In genomic region chr7:25676085-25676781, GRCm38 (mm10) we compare ENCODE assay signal across 9 mouse cellular contexts. TPM values are rescaled to one million over a fixed set of nuclear protein-coding genes. Genes with fewer than 3 reads are reported as not detected.
DNase-seq lines count a peak whose midpoint lies in the region; ATAC-seq lines count a peak whose summit lies in the region.
"Had no signal": no experiment of that assay in that cellular context is flagged by ENCODE, and none has a peak within 500 bp of the region (broad histone marks: within the 10 kb centered on the region; RNA-seq: fewer than 3 reads in every experiment).

No protein-coding gene starts in this region.

- H3K9ac ChIP-seq in embryonic facial prominence, embryonic 13.5 days, result no peak overlapping the region
- H3K9ac ChIP-seq: liver, embryonic 15.5 days had no signal

- H3K27me3 ChIP-seq in embryonic facial prominence, embryonic 13.5 days, result peaks cover 57% of the 10 kb centered on the region
- peaks cover 61% of the 10 kb centered on the region for H3K27me3 ChIP-seq in embryonic facial prominence, embryonic 10.5 days (replicated peaks; ENCODE audit: low read depth, poor library complexity, severe bottlenecking)

- ATAC-seq in embryonic facial prominence, embryonic 13.5 days (ENCODE audit: insufficient number of reproducible peaks, insufficient read depth, low FRiP score, low TSS enrichment, low read depth), result no peak

- no peak overlapping the region for H3K4me3 ChIP-seq in embryonic facial prominence, embryonic 13.5 days
- no peak overlapping the region for H3K4me3 ChIP-seq in embryonic facial prominence, embryonic 10.5 days
- H3K4me3 ChIP-seq: liver, embryonic 15.5 days had no signal

- WGBS in embryonic facial prominence, embryonic 13.5 days, result 63% methylated on average over 15 of the region's 15 CpGs
- 82% methylated on average over 15 of the region's 15 CpGs for WGBS in embryonic facial prominence, embryonic 10.5 days

- no peak for DNase-seq in embryonic facial prominence, embryonic 10.5 days (ENCODE audit: low spot score)
- DNase-seq in cerebellum, adult 8-10 months, result peak; percentile 100
- peak; percentile 62 to 69 for DNase-seq in gastrocnemius, postnatal 36 days
- peak; percentile 87 to 96 for DNase-seq in layer of hippocampus, adult 8-10 months (ENCODE audit: low spot score in 2 of 2)
- peak; percentile 87 to 92 for DNase-seq in lung, postnatal 4 days
- peak; percentile 90 for DNase-seq in testis, postnatal 10 days (ENCODE audit: low spot score)
- no peak for DNase-seq in spleen, postnatal 4 days (ENCODE audit: low spot score in 2 of 2)

- H3K4me2 ChIP-seq in embryonic facial prominence, embryonic 13.5 days, result peak overlapping the region; percentile 9; the same call in 1 of the 2 replicates
- H3K4me2 ChIP-seq: liver, embryonic 15.5 days had no signal

- H3K36me3 ChIP-seq in embryonic facial prominence, embryonic 13.5 days, result no peaks in the 10 kb centered on the region
- H3K36me3 ChIP-seq in embryonic facial prominence, embryonic 10.5 days (replicated peaks), result no peaks in the 10 kb centered on the region
- H3K36me3 ChIP-seq: liver, embryonic 15.5 days had no signal

- no peaks in the 10 kb centered on the region for H3K9me3 ChIP-seq in embryonic facial prominence, embryonic 13.5 days
- peaks cover 2% of the 10 kb centered on the region; the same call in 1 of the 2 replicates for H3K9me3 ChIP-seq in embryonic facial prominence, embryonic 10.5 days
- H3K9me3 ChIP-seq: liver, embryonic 15.5 days had no signal

- H3K27ac ChIP-seq in embryonic facial prominence, embryonic 13.5 days, result no peak overlapping the region
- H3K27ac ChIP-seq in embryonic facial prominence, embryonic 10.5 days (replicated peaks), result no peak overlapping the region
- H3K27ac ChIP-seq: liver, embryonic 15.5 days had no signal

- intact Hi-C loops in gastrocnemius, postnatal 36 days (cut with DNase I), result no loop called here

- H3K4me1 ChIP-seq in embryonic facial prominence, embryonic 13.5 days, result peaks cover 24% of the 10 kb centered on the region
- peaks cover 18% of the 10 kb centered on the region for H3K4me1 ChIP-seq in embryonic facial prominence, embryonic 10.5 days

RNA-seq across cellular contexts. Expression of gene Tmem91, which starts 1.3 kb away (rescaled TPM):
- polyA plus RNA-seq in embryonic facial prominence, embryonic 13.5 days (2015; fragmentation: Nextera tagmentation; extraction: Ambion mirVana), result 3.4 and 3.8 TPM in 2 replicates
- 2.6 and 3.6 TPM in 2 replicates for polyA plus RNA-seq in embryonic facial prominence, embryonic 10.5 days (2016; fragmentation: Nextera tagmentation; extraction: Ambion mirVana)
- not detected for total RNA-seq in gastrocnemius, postnatal 36 days (2021)
- total RNA-seq in layer of hippocampus, adult 8-10 months (2022), result 10 to 100 TPM; 10.8 to 16.2 (median 15.1) TPM

RNA-seq across cellular contexts. Expression of gene B9d2, which starts 4.3 kb away (rescaled TPM):
- 25.9 and 26.4 TPM in 2 replicates for polyA plus RNA-seq in embryonic facial prominence, embryonic 13.5 days (2015; fragmentation: Nextera tagmentation; extraction: Ambion mirVana)
- 33.5 and 34.1 TPM in 2 replicates for polyA plus RNA-seq in embryonic facial prominence, embryonic 10.5 days (2016; fragmentation: Nextera tagmentation; extraction: Ambion mirVana)
- total RNA-seq in gastrocnemius, postnatal 36 days (2021), result 1 to 10 TPM; 6.9 to 9.7 TPM
- total RNA-seq in layer of hippocampus, adult 8-10 months (2022), result 10 to 100 TPM; 21.0 to 23.9 (median 21.8) TPM

RNA-seq across cellular contexts. Expression of gene Tgfb1, which starts 10.6 kb away (rescaled TPM):
- 3.2 and 3.4 TPM in 2 replicates for polyA plus RNA-seq in embryonic facial prominence, embryonic 13.5 days (2015; fragmentation: Nextera tagmentation; extraction: Ambion mirVana)
- polyA plus RNA-seq in embryonic facial prominence, embryonic 10.5 days (2016; fragmentation: Nextera tagmentation; extraction: Ambion mirVana), result 1.2 and 1.5 TPM in 2 replicates
- 1 to 10 TPM; 6.0 to 6.2 TPM for total RNA-seq in gastrocnemius, postnatal 36 days (2021)
- total RNA-seq in layer of hippocampus, adult 8-10 months (2022), result 10 to 100 TPM in 2 of 4 experiments, 1 to 10 TPM in 2; 7.2 to 26.4 (median 15.7) TPM

RNA-seq across cellular contexts. Expression of gene Exosc5, which starts 17.3 kb away (rescaled TPM):
- polyA plus RNA-seq in embryonic facial prominence, embryonic 13.5 days (2015; fragmentation: Nextera tagmentation; extraction: Ambion mirVana), result 72.6 and 86.4 TPM in 2 replicates
- polyA plus RNA-seq in embryonic facial prominence, embryonic 10.5 days (2016; fragmentation: Nextera tagmentation; extraction: Ambion mirVana), result 93.5 and 101 TPM in 2 replicates
- total RNA-seq in gastrocnemius, postnatal 36 days (2021), result 10 to 100 TPM; 20.3 to 23.2 TPM
- 10 to 100 TPM; 23.1 to 32.2 (median 27.5) TPM for total RNA-seq in layer of hippocampus, adult 8-10 months (2022)

RNA-seq across cellular contexts. Expression of gene Bckdha, which starts 17.5 kb away (rescaled TPM):
- polyA plus RNA-seq in embryonic facial prominence, embryonic 13.5 days (2015; fragmentation: Nextera tagmentation; extraction: Ambion mirVana), result 59.9 and 60.6 TPM in 2 replicates
- polyA plus RNA-seq in embryonic facial prominence, embryonic 10.5 days (2016; fragmentation: Nextera tagmentation; extraction: Ambion mirVana), result 54.9 and 59.2 TPM in 2 replicates
- 100 to 1,000 TPM in 1 of 2 experiments, 10 to 100 TPM in 1; 97.3 to 106 TPM for total RNA-seq in gastrocnemius, postnatal 36 days (2021)
- 10 to 100 TPM; 34.4 to 42.3 (median 39.3) TPM for total RNA-seq in layer of hippocampus, adult 8-10 months (2022)

Comparison
In these comparisons a context has a peak if more than half of its experiments do, and no peak if none do; other contexts are left out.
1. DNase-seq: peak in cerebellum, adult 8-10 months (single experiment), gastrocnemius, postnatal 36 days (2 of 2), layer of hippocampus, adult 8-10 months (2 of 2), lung, postnatal 4 days (2 of 2) and testis, postnatal 10 days (single experiment); none in embryonic facial prominence, embryonic 10.5 days (single experiment) and spleen, postnatal 4 days (0 of 2).
2. RNA of gene Tmem91, which starts 1.3 kb away (total RNA-seq): 10.8 to 16.2 TPM in layer of hippocampus, adult 8-10 months; not detected in gastrocnemius, postnatal 36 days; every median in the first group is over 10 times any median in the second.